Mouse (Mus musculus): ENCODE data around the gene Bicd2.

DNA sequence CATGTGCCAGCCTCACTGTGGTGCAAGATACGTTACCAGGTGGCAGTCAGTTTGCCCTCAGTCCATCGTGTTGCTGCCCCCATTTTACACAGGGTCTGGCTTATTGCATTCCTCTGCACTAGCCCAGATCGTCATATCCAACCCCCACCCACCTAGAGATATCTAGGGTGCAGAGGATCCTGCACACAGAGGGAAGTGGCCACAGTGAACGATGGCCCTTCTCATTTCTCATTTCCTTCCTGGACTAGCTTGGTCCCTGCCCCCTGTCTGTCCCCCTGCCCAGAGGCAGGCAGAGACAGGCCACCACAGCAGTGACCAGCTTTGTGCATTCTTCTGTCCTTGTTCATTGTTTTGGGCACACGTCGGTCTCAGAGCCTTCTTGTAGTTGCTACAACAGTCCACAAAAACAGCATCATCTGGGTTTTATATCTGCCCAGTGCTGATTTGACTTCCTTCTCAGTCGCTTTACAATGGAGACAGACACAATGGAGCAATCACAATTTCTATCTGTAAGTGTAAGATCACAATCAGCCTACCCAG, 34.5 kb upstream of the Bicd2 start:
- TF ChIP-seq CTCF (IDR thresholded peaks at IDR 0.05) (no peak), EP300 (IDR thresholded peaks at IDR 0.05) (no peak)

All from lung, postnatal 0 days (tissue).